Mouse (Mus musculus) neutrophil, adult 65 days (primary cell): ENCODE results near the gene Mrpl16. TPM values are rescaled to one million over a fixed set of nuclear protein-coding genes. Genes with fewer than 3 reads are reported as not detected.

Experiments used
- total RNA-seq: library from RNA; stranded (reverse); gene quantifications from 2 replicates; pipeline ENCODE4 v1.2.4, GENCODE M21; 2023

The Mrpl16 gene
- total RNA-seq: 11.7 and 13.1 TPM in 2 replicates

DNA sequence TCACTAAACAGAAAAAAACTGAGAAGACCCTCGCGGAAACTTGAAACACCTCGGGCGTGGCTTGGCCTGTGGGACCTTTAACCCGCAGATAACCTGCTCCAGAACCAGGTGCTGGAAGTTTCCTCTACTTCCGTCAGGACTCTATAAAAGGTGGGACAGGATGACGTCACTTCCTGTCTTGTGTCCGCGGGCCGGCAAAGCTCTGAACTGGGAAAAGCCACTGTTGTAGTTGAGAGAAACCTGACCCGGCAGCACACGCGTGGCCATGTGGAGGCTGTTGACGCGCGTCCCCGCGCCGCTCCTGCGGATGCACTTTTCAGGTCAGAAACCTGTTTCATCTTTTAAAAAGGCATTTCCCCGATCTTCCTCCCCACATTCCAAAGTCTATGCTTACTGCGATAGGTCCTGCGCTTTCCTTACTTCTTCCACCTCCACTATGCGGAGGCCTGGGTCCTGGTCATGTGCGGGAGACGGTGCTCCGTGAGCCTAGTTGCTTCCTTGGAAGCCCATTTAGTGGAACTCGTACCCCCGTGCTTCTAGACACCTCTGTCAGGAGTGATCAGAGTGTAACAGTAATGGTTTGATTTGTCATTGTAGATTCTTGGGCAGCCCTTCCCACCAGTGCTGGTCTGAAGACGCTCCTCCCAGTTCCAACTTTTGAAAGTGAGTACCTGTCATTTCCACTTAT is at the start of gene Mrpl16:
Gene Mrpl16 (plus strand): TSS at position 187 of the 688 bp plus-strand sequence.

DNA sequence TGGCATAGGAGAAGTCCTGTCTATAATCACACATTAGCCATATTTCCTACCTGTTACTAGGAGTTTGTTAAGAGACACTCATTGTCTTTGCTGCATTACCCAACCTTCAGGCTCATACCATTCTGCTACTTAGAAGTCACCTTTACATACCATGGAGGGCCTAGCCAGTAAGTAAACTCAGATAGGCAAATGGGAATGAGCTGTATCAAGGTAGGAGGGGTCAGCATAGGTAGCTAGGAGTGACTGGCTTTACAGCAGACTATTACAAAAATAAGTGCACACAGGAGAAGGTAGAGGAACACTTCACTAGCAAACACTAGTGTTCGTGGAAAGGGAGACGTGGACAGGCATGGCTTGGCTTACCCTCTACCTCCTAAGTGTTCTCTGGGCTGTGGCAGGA is 22.9 kb upstream of the Mrpl16 start, which contains the start of gene Gif:
Gene Gif (plus strand): TSS at position 257 of the 400 bp plus-strand sequence.

DNA sequence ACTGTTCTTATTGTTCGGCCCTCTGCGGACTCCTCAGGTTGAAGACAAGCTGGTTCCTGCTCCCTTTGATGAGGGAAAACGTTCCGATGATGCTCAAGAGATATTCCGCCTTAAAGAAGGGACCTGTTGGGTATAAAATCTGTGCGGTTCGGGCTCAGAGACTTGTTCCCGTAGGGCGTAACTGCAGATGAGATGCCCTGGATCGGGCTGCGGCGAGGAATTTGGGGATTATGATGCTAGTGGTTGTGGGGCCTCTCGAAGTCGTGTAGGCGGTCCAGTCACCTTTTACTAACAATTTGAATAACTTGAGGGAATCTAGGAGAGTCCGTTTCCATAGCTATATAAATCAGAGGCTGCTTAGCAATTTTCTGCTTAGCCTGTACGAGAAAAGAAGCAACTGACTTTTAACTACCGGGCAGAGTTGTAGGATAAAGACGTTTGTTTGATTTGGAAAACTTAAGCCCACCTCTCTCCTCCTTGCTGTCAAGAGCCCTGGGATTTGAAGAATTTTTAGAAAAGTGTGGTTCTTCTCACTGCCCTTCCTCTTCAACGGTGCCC is 49.0 kb downstream of the Mrpl16 start, which contains the start of gene Stx3:
Gene Stx3 (minus strand): TSS at position 261 of the 558 bp plus-strand sequence.

Other genes with a start within 250 kb of the Mrpl16 start
- gene Ms4a4d, start 233.6 kb upstream of the Mrpl16 start, total RNA-seq: not detected in 2 replicates
- gene Ms4a6d, start 165.5 kb upstream of the Mrpl16 start, total RNA-seq: 5.6 and 9.4 TPM in 2 replicates
- gene Ms4a2, start 146.7 kb upstream of the Mrpl16 start, total RNA-seq: 3.3 and 3.5 TPM in 2 replicates
- gene Ms4a3, start 129.5 kb upstream of the Mrpl16 start, total RNA-seq: 72.4 and 78.0 TPM in 2 replicates
- gene Oosp2, start 109.8 kb upstream of the Mrpl16 start, total RNA-seq: 1.0 TPM in 1 of 2 replicates, not detected in the other
- gene Oosp1, start 79.2 kb upstream of the Mrpl16 start, total RNA-seq: not detected in 2 replicates
- gene Oosp3, start 73.3 kb upstream of the Mrpl16 start, total RNA-seq: not detected in 2 replicates
- gene Gif, start 22.8 kb upstream of the Mrpl16 start, total RNA-seq: not detected in 2 replicates
- 15.4 and 20.5 TPM in 2 replicates for gene Stx3, start 49.0 kb downstream of the Mrpl16 start, total RNA-seq
- gene Olfr1417, start 68.8 kb downstream of the Mrpl16 start, total RNA-seq: not detected in 2 replicates
- gene Olfr1418, start 90.7 kb downstream of the Mrpl16 start, total RNA-seq: not detected in 2 replicates
- gene Olfr1419, start 104.7 kb downstream of the Mrpl16 start, total RNA-seq: not detected in 2 replicates
- gene Olfr1420, start 116.2 kb downstream of the Mrpl16 start, total RNA-seq: not detected in 2 replicates
- 34.1 and 46.7 TPM in 2 replicates for gene Patl1, start 142.0 kb downstream of the Mrpl16 start, total RNA-seq
- 33.5 and 40.1 TPM in 2 replicates for gene Osbp, start 195.6 kb downstream of the Mrpl16 start, total RNA-seq